7 mouse cellular contexts compared by ENCODE assay signal in the genomic region with DNA sequence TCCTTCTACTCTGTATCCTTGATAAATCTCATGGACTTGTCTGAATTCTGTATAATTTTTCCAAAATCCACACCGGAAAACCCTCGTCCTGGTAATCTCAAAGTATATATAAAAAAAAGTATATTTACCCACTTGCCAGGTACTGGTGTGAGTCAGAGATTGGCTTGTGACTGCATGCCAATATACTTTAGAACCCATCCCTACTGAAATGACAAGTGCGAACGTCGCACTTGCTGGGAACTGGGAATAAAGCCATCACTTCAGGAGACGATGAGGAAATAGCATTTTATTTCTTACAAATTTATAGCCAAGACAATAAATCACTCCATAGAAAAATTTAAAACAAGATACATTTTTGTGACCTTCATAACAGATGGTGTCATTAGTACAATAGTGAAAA.
"Had no signal": no experiment of that assay in that cellular context is flagged by ENCODE, and none has a peak within 500 bp of the region (broad histone marks: within the 10 kb centered on the region; RNA-seq: fewer than 3 reads in every experiment).

No protein-coding gene starts in this region.

- ATAC-seq: lung, postnatal 0 days; midbrain, embryonic 15.5 days had no signal

- DNase-seq: kidney, adult 9 months; kidney, postnatal 36 days; lung, adult 2 months; lung, postnatal 36 days; thymus, postnatal 4 days had no signal
